Mouse (Mus musculus) gastrocnemius, adult 18-20 months (tissue): ENCODE results near the gene Kazn. TPM values are rescaled to one million over a fixed set of nuclear protein-coding genes. Genes with fewer than 3 reads are reported as not detected.

Experiments used
- DNase-seq: peaks from one replicate; pipeline ENCODE4 v3.0.0; 2021; ENCODE audit warnings: low spot score
- total RNA-seq, 2 experiments: library from RNA; stranded (reverse); gene quantifications; 2 replicates each; pipeline ENCODE4 v1.2.3; 2021

Kazn gene
- total RNA-seq, 2 experiments from 2014 or later = 1.6 to 2.5 TPM

GRCm38 (mm10) chr4:142165835-142166701, 73.1 kb downstream of the Kazn start:
- DNase-seq = peak; percentile 34

DNA sequence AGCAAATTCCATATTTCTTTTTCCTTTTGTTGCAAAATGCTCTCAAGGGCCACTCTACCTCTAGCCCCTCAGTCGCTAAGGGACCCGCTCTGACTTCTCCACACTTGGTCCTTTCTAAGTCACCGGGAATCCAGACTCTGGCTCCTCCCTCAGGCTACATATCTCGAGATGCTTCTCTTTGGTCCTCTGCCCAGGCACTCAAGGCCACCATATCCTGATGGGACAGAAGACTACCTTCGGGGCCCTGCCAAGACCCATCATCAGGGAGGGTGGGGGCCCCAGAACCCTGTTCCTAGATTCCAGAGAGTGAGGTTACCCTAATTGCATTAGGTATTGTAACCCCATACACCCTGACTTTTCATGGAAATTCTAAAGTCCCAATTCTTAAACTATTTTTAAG, 73.8 kb downstream of the Kazn start:
- no peak for DNase-seq

GRCm38 (mm10) chr4:142164386-142164785, 74.8 kb downstream of the Kazn start:
- DNase-seq = no peak

DNA sequence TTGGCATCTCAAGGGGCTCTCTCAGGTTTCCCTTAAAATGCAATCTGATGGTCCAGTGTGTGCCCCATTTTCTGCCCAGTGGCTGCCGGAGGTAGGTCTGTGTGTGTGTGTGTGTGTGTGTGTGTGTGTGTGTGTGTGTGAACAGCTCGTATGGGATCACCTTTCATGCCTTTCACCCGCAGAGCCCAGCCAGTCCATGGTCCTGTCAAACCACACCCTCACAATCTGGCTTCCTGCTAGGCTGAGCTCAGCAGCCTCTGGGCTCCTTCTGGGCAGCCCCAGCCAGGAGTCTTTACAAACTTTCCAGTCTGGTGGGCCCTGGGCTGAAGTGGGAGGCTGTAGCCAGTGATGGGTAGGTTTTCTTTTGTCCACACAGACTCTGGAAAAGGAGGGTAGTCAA, 75.3 kb downstream of the Kazn start:
- no peak for DNase-seq

DNA sequence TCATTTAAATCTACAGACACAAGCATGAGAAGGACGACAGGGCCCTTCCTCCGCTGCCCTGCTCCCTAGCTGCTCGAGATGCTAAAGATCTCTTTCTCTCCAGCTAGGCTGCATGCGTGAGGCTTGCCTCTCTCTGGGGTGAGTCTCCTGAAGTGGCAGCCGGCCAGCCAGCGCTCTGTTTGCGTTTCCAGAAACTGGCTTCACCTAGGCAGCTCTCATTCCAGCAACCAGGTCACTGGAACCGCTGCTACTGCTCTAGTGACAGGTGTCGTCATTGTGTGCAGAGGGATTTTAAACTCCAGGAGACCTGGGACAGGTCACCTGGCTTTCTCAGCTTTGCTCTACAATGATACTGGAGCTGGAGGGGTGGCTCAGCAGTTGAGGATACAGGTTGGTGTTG, 76.5 kb downstream of the Kazn start:
- DNase-seq = no peak

DNA sequence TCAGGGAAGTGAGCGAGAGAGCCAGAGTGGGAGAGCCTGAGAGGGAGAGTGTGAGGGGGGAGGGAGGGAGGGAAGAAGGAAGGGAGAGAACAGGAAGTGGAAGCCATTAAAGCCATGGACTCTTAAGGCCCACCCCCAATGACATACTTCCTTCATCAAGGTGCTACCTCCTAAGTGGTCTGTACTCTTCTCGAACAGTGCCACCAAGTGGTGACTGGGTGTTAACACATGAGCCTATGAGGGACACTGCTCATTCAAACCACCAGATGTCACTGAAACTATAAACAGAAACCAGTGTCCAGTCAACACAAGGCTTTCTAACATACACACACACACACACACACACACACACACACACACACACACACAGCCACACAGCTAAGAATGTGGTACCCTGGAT, 77.1 kb downstream of the Kazn start:
- DNase-seq = no peak

DNA sequence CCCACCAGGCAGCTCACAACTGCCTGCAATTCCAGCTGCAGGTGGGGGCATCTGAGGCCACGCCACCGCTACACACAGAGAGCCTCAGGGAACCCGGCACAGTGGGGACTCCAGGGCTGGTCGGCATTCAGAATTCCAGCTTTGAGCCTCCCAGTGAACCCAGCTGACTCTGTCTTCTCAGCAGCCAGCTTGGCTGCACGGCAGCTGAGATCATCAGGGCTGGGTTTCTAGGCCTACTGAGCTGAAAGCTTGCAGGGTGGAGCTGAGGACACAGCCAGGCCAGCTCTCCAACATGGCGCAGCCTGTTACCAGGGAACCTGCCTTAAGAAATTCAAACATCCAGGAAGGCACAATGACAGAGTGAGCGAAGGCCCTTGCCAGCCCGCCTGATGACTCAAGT, 79.2 kb downstream of the Kazn start:
- peak; percentile 45 for DNase-seq

GRCm38 (mm10) chr4:142156506-142156905, 82.7 kb downstream of the Kazn start:
- DNase-seq = peak; percentile 21

- no peak for DNase-seq
These were observed 85.0 kb downstream of the Kazn start for GRCm38 (mm10) chr4:142154246-142154645.

GRCm38 (mm10) chr4:142153526-142153925, 85.7 kb downstream of the Kazn start:
- peak; percentile 84 for DNase-seq

- no peak for DNase-seq
These were observed 86.3 kb downstream of the Kazn start for GRCm38 (mm10) chr4:142152733-142153422.

DNA sequence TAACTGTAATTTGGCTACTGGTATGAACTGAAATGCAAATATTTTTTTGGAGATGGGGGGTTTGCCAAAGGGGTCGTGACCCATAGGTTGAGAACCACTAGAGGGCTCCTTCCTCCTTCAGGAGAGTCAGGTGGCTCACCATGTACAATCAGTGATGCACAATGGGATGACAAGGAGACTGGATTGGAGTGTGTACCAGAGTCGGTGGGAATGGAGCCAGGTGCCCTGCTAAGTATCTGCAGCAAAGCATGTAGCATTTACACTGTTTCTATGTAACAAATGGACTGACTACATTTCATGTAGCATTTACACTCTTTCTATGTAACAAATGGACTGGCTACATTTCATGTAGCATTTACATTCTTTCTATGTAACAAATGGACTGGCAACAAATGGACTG, 89.1 kb downstream of the Kazn start:
- no peak for DNase-seq

DNA sequence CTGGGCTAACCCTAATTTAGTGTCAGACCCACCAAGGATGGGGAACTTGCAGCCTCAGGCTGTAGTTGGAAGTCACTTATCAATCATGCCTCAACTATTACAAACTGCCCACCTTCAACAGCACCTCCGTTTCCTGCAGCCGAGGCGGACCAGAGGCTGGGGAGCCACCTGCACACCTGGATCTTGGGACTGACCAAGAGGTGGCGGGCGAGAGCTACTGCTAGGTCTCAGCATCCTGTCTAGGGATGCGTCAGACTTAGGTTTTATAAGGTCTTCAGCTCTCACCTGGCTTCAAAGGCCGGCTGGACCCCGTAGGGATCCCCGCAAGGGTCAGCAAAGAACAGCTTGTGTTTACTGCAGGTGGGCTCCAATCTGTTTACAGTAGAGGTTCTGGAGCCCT, 90.0 kb downstream of the Kazn start:
- DNase-seq = no peak

GRCm38 (mm10) chr4:142147671-142148070, 91.5 kb downstream of the Kazn start:
- DNase-seq = no peak

DNA sequence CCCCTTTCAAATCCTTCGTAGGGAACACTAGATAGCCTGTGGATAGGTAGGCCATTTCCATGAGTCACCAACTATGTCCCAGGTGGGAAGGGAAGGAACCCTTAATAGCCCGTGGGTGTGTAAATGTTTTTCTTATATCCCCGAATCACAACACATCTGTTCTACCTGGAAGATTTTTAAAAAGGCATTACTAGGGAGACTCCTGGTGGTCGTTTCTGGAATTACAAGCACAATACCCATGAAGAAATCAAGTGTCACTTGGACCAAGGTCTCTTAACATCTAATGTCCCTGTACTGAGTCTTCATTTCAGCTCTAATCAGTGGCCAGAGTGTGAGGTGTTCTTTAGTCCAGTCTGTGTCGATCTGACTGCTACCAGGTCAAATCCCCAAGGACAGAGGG, 95.1 kb downstream of the Kazn start:
- DNase-seq = peak; percentile 18

DNA sequence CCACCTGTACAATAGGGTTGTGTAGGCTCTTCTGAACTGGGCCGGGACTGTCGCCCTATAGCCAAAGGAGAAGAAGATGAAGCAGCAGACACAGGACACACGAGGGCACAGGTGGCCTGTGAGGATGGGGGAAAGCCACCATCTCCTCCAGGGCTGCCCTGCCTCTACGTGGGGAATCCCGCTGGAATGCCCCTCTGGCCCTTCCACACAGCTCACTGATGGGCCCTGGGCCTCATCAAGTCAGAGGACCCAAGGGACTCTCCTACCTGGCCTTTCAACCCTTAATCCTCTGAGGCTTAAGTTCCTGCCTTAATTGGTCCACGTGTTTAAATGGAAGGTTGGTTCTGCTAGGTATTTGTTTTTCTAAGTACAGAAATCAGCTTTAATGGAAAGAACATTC, 95.9 kb downstream of the Kazn start:
- no peak for DNase-seq

GRCm38 (mm10) chr4:142139729-142140128, 99.5 kb downstream of the Kazn start:
- no peak for DNase-seq

GRCm38 (mm10) chr4:142138356-142139099, 100.7 kb downstream of the Kazn start:
- DNase-seq = no peak

DNA sequence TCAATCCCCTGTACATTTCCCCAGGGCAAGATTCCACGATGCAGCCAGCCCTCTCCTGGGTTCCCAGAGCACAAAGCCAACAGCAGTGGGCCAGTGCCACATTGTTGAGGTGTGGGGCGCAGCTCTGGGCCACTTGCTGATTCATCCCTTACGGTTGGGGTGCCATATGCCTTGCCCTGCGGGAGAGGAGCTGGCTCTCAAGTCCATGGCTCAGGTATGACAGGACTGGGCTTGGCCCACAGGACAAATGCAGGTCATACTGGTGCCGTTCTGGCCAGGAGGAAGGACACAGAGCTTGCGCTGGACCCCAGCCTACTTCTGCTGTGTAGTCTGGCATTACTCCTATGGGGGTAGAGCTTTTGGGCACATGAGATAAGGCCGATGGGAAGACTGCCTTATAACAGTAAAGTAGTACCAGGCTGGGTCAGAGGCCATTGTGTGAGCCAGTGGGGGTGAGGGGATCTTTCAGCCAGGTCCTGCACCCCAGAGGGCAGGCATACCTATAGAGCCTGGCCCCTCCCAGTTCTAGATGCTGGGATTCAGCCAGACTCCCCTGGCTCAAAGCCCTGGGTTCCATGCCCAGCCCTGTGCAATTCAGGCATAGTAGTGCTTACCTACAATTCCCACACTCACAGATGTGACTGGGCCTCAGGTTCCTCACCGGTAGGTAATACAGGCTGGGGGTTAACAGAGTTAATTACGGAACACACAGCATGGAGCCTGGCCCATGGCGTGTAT, 102.3 kb downstream of the Kazn start:
- DNase-seq = no peak

DNA sequence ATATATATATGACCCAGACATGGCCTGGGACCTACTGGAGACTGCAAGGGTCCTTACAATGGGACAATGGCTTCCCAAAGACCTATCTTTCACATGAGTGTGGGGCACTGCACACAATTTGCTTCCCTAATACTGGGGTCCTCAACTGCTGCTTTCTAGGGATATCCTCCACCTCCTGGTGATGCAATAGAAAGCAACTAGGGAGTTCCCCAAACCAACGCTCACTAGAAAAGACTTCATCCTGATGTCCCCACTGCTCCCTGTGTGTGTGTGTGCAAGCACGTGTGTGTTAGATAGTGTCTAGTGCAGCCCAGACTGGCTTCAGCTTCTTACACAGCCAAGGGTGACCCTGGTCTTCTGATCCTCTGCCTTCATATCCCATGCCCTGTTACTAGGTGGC, 103.7 kb downstream of the Kazn start:
- no peak for DNase-seq

GRCm38 (mm10) chr4:142130162-142130561, 109.0 kb downstream of the Kazn start:
- no peak for DNase-seq
